Mouse (Mus musculus): ENCODE measurements at regions not wholly inside any gene's neighbourhood (a gene's known extent, or its start where the extent isn't known, plus 50 kb on each side); places are given as distances from the start of the nearest gene placed in this dataset.
A peak's percentile ranks its signal among the peaks of the same experiment; 100 is the strongest.

DNA sequence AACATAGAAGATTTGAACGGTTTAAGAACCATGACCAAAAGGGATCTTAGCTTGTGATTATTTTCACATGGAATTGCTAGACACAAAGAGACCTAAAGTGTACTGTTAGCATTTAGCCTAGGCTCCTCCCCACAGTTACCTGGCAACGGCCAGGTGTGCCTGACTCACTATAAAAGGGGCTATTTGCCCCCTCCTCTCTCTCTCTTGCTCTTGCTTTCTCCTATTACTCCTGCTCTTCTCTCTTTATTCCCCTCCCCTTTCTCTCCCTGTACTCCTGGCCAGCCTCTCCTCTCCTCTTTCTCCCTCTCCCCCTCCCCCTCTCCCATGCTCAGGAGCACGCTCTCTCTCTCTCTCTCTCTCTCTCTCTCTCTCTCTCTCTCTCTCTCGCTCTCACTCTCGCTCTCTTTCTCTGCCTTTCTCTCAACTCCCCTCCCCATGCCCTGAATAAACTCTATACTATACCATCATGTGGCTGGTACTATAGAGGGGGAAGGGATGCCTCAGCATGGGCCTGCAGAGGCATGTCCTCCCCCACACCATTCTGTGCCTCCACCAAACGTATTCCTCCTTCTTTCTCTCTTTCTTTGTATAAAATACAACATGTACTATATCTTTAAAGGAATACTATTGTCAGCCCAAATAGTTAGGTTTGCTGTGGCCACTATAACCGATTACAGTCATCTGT is 603.9 kb downstream of the Rps29 start:
- Histone ChIP-seq H3K4me1 (ENCODE audit: control insufficient read depth, insufficient read depth, low read length) (no peaks in the 10 kb centered on the region), H3K27me3 (replicated peaks; ENCODE audit: control insufficient read depth, insufficient read depth, low read length) (no peaks in the 10 kb centered on the region), H3K36me3 (ENCODE audit: control insufficient read depth, insufficient read depth, low read length) (no peaks in the 10 kb centered on the region), H3K27ac (ENCODE audit: insufficient read depth, low read depth, low read length) (no peak overlapping the region), H3K4me3 (ENCODE audit: insufficient read depth, low read depth, low read length) (no peak overlapping the region)
- TF ChIP-seq CTCF (conservative IDR thresholded peaks at IDR 0.05; ENCODE audit: insufficient read depth, insufficient read length, low read depth, low read length) (no peak), POLR2A (IDR thresholded peaks at IDR 0.05; ENCODE audit: low read depth, low read length) (no peak)
- WGBS, result 61% methylated on average over 7 of the region's 7 CpGs
- no peak for DNase-seq

DNA sequence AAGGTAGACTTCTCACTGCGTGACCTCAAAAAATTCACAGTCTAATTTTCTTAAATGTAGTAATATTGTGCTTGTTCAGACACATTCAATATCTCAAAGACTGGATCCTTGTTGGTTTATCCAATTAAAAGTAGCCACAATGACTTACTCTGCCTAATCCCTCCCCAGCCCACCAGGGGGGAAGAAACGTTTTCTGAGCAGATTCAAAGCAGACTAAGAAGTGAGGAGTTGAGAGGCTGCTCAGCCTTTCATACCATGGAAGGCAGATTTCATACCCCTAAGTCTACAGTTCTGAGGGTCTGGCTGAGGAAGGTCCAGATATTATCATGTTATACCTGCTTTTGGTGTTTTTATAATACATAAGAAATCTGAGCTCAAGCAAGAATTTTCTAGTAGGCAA is 604.7 kb downstream of the Rps29 start:
- no peak overlapping the region for H3K4me3 ChIP-seq (ENCODE audit: insufficient read depth, low read depth, low read length)
- H3K27me3 ChIP-seq (replicated peaks; ENCODE audit: control insufficient read depth, insufficient read depth, low read length), result no peaks in the 10 kb centered on the region
- no peaks in the 10 kb centered on the region for H3K4me1 ChIP-seq (ENCODE audit: control insufficient read depth, insufficient read depth, low read length)
- no peak for DNase-seq
- no peaks in the 10 kb centered on the region for H3K36me3 ChIP-seq (ENCODE audit: control insufficient read depth, insufficient read depth, low read length)
- no peak overlapping the region for H3K27ac ChIP-seq (ENCODE audit: insufficient read depth, low read depth, low read length)
- TF ChIP-seq POLR2A (IDR thresholded peaks at IDR 0.05; ENCODE audit: low read depth, low read length) (no peak), CTCF (conservative IDR thresholded peaks at IDR 0.05; ENCODE audit: insufficient read depth, insufficient read length, low read depth, low read length) (no peak)
- WGBS, result 59% methylated on average over 2 of the region's 2 CpGs

DNA sequence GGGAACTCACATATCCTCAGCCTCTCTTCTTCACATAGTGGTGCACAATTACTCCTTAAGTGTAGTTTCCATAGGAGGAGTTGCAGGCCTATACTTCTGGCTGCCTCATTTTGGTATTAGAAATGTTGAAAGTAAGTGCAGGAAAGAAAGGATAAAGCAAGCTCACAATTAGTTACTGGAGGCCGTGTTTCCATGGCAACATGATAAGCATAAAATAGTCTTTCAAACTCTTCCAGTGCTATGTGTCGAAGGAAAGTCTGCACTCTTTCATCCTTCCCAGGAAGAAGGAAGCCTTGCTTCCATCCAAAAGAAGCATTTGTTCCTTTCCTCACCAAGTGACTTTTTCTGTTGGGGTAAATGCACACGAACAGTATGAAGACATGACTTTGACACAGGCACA is 617.2 kb downstream of the Rps29 start:
- Histone ChIP-seq H3K27me3 (replicated peaks; ENCODE audit: control insufficient read depth, insufficient read depth, low read length) (no peaks in the 10 kb centered on the region), H3K27ac (ENCODE audit: insufficient read depth, low read depth, low read length) (no peak overlapping the region), H3K4me1 (ENCODE audit: control insufficient read depth, insufficient read depth, low read length) (no peaks in the 10 kb centered on the region), H3K36me3 (ENCODE audit: control insufficient read depth, insufficient read depth, low read length) (no peaks in the 10 kb centered on the region), H3K4me3 (ENCODE audit: insufficient read depth, low read depth, low read length) (no peak overlapping the region)
- DNase-seq, result no peak
- no peak for TF ChIP-seq CTCF (conservative IDR thresholded peaks at IDR 0.05; ENCODE audit: insufficient read depth, insufficient read length, low read depth, low read length)
- TF ChIP-seq POLR2A (IDR thresholded peaks at IDR 0.05; ENCODE audit: low read depth, low read length), result no peak
- 78% methylated on average over 3 of the region's 3 CpGs for WGBS

DNA sequence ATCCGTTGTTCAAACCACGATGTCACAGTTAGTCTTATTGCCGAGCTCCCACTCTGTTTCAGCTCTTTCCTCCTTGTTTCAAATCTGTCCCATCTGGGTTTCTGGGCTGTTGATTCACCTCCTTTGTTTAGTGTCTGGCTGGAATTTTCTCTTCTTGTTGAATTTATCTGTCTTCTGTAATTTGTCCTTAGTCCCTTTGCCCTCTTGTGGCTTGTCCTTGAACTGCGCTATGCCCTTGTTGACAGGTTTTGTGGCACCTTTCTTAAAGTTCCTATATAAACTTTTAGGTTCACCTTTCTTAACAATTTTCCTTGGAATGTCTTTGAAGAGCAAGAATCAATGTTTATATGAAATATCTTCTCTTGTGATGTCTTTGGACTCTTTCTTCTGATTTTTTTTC is 658.2 kb downstream of the Rps29 start:
- no peaks in the 10 kb centered on the region for H3K4me1 ChIP-seq (ENCODE audit: control insufficient read depth, insufficient read depth, low read length)
- no peak overlapping the region for H3K27ac ChIP-seq (ENCODE audit: insufficient read depth, low read depth, low read length)
- TF ChIP-seq POLR2A (IDR thresholded peaks at IDR 0.05; ENCODE audit: low read depth, low read length) (no peak), CTCF (conservative IDR thresholded peaks at IDR 0.05; ENCODE audit: insufficient read depth, insufficient read length, low read depth, low read length) (no peak)
- DNase-seq, result peak; percentile 4
- no peaks in the 10 kb centered on the region for H3K27me3 ChIP-seq (replicated peaks; ENCODE audit: control insufficient read depth, insufficient read depth, low read length)
- WGBS, result 64% methylated on average over 4 of the region's 4 CpGs
- no peak overlapping the region for H3K4me3 ChIP-seq (ENCODE audit: insufficient read depth, low read depth, low read length)
- H3K36me3 ChIP-seq (ENCODE audit: control insufficient read depth, insufficient read depth, low read length), result no peaks in the 10 kb centered on the region

DNA sequence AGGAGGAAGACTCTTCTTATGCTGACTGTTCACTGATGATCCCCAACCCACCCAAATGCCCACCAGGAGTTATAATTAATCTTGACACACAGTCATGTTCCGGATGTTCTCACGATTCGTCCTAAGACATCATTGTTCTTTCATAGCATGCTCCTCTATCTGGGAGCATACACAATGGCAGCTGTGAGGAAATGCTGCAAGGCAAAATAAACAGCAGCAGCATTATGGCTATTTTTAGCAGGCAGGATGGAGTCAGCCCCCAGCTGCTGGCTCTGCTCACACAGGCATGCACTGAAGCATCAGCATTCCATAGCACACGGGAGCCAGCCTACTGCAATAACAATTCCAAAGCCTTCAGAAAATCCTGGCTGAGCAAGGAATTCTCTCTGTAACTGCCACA is 696.0 kb downstream of the Rps29 start:
- no peak overlapping the region for H3K4me3 ChIP-seq (ENCODE audit: insufficient read depth, low read depth, low read length)
- no peaks in the 10 kb centered on the region; the same call in 1 of the 2 replicates for H3K27me3 ChIP-seq (replicated peaks; ENCODE audit: control insufficient read depth, insufficient read depth, low read length)
- WGBS, result 29% methylated on average over 4 of the region's 4 CpGs
- no peak overlapping the region for H3K27ac ChIP-seq (ENCODE audit: insufficient read depth, low read depth, low read length)
- TF ChIP-seq CTCF (conservative IDR thresholded peaks at IDR 0.05; ENCODE audit: insufficient read depth, insufficient read length, low read depth, low read length) (no peak), POLR2A (IDR thresholded peaks at IDR 0.05; ENCODE audit: low read depth, low read length) (no peak)
- H3K4me1 ChIP-seq (ENCODE audit: control insufficient read depth, insufficient read depth, low read length), result no peaks in the 10 kb centered on the region
- H3K36me3 ChIP-seq (ENCODE audit: control insufficient read depth, insufficient read depth, low read length), result no peaks in the 10 kb centered on the region
- DNase-seq, result peak; percentile 40

DNA sequence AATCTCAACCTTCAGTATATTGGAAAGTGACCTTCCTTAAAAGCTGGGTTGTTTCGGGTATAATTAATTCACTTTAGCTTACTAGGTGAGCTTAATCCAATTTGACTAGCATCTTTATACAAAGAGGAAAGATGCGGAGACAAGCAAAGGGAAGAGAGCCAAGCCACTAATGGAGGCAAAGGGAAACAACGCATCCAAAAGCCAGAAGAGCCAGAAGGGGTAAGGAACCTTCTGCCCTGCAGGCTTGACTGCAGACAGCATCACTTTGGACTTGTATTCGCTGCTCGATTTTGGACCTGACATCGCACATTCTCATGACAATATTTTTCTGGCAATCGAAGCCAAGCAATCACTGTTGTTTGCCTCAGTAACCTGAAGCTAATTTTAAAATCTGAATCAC is 700.8 kb downstream of the Rps29 start:
- H3K27ac ChIP-seq (ENCODE audit: insufficient read depth, low read depth, low read length), result no peak overlapping the region
- H3K27me3 ChIP-seq (replicated peaks; ENCODE audit: control insufficient read depth, insufficient read depth, low read length), result no peaks in the 10 kb centered on the region; the same call in 1 of the 2 replicates
- TF ChIP-seq POLR2A (IDR thresholded peaks at IDR 0.05; ENCODE audit: low read depth, low read length) (no peak), CTCF (conservative IDR thresholded peaks at IDR 0.05; ENCODE audit: insufficient read depth, insufficient read length, low read depth, low read length) (no peak)
- WGBS, result 65% methylated on average over 7 of the region's 7 CpGs
- H3K4me1 ChIP-seq (ENCODE audit: control insufficient read depth, insufficient read depth, low read length), result no peaks in the 10 kb centered on the region; the same call in 1 of the 2 replicates
- H3K4me3 ChIP-seq (ENCODE audit: insufficient read depth, low read depth, low read length), result no peak overlapping the region
- H3K36me3 ChIP-seq (ENCODE audit: control insufficient read depth, insufficient read depth, low read length), result no peaks in the 10 kb centered on the region
- DNase-seq, result no peak

DNA sequence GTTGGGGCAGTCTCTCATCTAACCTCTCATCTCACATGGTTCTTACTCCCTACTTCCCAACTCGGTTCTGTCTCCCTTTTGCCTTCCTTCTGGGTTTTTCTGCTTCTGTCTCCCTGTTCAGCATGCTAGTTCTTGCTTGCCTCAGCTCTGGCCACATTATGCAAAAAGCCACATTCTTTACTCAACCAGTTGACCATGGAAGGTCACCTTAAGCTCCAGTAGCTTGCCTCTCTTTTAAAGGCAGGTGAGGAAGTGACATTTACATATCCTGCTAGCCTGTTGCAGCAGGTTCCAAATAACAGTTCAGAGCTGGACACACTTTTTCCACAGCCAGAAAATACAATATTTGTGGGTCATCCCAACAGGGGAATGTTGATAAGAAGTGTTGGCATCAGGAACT is 732.4 kb downstream of the Rps29 start:
- 44% methylated on average over 1 of the region's 1 CpGs for WGBS
- Histone ChIP-seq H3K4me1 (ENCODE audit: control insufficient read depth, insufficient read depth, low read length) (no peaks in the 10 kb centered on the region), H3K27me3 (replicated peaks; ENCODE audit: control insufficient read depth, insufficient read depth, low read length) (no peaks in the 10 kb centered on the region), H3K27ac (ENCODE audit: insufficient read depth, low read depth, low read length) (peak overlapping the region; percentile 87), H3K36me3 (ENCODE audit: control insufficient read depth, insufficient read depth, low read length) (no peaks in the 10 kb centered on the region), H3K4me3 (ENCODE audit: insufficient read depth, low read depth, low read length) (no peak overlapping the region)
- TF ChIP-seq CTCF (conservative IDR thresholded peaks at IDR 0.05; ENCODE audit: insufficient read depth, insufficient read length, low read depth, low read length), result no peak
- TF ChIP-seq POLR2A (IDR thresholded peaks at IDR 0.05; ENCODE audit: low read depth, low read length), result no peak
- DNase-seq, result peak; percentile 58

All from kidney, adult 2 months (tissue).